Mouse (Mus musculus) erythroblast, embryonic 14.5 days (primary cell): Measurements from ENCODE around the gene Thap7.

Experiments
- GATA1 ChIP-seq: IDR thresholded peaks from 2 replicates; pipeline ENCODE4 v1.6.1; 2012; ENCODE audit warnings: low read length, inconsistent platforms, mixed read lengths
- TAL1 ChIP-seq: IDR thresholded peaks from 3 replicates; pipeline ENCODE4 v1.6.1; 2012; ENCODE audit warnings: low read length, inconsistent platforms, mixed read lengths

DNA sequence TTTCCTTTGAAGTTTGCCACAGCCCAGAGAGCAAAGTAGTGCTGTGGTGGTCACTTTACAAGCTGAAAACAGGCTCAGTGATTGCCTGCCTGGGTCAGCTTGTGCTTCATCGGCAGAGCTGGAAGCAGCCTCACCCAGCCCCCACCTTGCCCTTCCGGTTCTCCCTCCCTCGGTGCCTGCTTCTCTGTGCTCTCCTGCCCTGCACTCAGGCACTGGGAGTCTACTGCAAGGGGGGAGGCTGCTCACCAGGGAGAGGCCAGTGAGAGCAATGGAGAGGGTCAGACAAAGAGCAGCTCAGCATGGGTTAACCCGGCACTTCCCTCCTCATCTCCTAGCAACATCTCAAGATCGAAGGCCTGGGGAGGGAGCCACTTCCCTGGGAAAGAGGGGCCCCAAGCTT, 27.9 kb upstream of the Thap7 start:
- TF ChIP-seq GATA1 (no peak), TAL1 (no peak)
